Mouse (Mus musculus): ENCODE measurements at regions not wholly inside any gene's neighbourhood (a gene's known extent, or its start where the extent isn't known, plus 50 kb on each side); places are given as distances from the start of the nearest gene placed in this dataset.
"Not testable (repeated sequence)": the region's sequence is repeated elsewhere in the genome, so short reads cannot be mapped to it uniquely, and the experiment has no call there.

DNA sequence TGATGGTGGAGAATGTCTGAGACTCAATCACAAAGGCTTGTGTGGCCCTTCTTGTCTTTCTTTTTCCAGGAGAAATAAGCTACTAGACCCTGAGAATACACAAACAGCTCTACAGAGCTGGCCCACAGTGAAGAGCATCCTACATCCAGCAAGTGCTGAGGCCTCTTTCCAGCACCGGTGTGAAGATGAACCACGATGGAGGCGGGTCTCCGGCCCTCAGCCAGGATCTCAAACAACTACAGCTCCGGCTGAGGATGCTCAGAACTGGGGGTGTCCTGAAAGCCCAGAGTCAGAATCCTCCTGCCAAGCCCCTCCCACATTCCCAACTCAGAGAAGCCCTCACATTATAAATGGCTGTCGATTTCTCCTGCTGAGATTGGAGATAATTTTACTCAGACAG is 407.9 kb downstream of the Lrig3 start:
- no peak for DNase-seq (ENCODE audit: low spot score in 2 of 2)

DNA sequence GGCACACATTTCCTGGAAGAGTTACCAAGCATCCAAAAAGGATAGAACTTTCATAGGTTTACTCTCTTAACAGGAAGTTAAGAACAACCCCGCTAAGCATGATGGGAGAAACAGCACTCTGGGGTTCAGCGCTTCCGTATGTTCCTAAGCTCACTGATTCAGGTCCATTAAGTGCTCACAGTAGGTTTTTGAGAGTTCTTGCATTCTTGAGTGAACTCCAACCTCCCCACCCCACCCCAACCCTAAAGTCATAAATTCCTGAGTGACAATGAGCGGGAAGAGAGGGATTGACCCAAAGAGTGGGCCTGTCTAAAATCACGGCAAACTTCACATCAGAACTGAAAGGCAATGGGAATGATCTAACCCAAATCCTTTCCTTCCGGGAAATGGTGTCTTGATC is 405.9 kb downstream of the Lrig3 start:
- no peak for DNase-seq (ENCODE audit: low spot score in 2 of 2)

DNA sequence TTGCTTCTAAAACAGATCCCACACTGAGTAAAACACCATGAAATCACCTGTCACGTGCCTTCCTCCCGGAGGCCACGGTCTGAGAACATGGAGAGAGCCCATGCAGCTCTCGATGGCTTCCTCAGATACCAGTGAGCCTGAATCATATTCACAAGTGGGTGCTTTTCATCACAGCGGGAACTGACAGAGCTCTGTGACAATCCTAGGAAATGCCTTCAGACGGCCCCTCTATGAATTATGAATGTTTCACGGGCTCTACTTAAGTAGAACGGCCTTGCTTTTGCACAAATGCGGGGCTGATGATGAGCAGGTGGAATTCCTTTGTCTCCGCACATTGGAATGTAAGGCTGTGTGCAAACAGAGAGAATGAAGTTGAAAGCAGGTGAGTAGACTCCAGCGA is 383.1 kb downstream of the Lrig3 start:
- no peak for DNase-seq (ENCODE audit: low spot score in 2 of 2)

DNA sequence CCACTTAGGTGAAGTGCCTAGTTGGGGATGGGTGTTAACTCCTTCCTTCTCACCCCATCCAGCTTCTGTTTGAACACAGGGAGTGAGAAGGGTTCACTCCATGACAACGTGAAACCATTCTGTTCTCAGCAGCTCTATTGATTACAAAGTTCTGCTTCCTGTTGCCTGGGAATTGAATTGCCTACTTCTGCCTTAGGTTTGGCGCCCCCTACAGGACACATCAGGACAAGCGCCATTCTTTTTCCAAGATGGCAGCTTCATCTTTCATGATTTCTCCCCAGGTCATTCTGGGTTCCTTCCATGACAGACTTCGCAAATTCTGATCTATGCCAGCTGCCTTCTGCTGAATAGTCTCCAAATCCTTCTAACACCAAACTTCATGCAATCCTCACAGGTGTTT is 371.5 kb downstream of the Lrig3 start:
- no peak for DNase-seq (ENCODE audit: low spot score in 2 of 2)

DNA sequence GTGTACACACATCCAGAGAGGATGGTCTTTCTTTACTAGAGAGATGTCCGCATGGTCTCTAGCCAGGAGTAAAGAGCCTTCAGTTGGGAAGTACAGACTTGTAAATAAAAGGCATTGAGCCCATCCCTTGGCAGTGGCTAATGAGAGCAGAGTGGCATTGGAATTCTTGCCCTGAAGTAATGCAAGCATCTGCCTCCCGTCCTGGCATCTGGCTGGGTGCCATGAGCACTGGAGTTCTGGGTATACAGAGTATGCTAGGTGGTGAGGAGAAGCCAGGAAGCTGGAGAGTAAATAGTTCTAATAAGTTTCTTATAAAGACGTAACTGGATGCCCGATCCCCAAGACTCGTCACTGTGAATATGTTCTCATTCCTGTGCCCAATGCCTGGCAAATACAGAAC is 367.8 kb downstream of the Lrig3 start:
- no peak for DNase-seq (ENCODE audit: low spot score in 2 of 2)

DNA sequence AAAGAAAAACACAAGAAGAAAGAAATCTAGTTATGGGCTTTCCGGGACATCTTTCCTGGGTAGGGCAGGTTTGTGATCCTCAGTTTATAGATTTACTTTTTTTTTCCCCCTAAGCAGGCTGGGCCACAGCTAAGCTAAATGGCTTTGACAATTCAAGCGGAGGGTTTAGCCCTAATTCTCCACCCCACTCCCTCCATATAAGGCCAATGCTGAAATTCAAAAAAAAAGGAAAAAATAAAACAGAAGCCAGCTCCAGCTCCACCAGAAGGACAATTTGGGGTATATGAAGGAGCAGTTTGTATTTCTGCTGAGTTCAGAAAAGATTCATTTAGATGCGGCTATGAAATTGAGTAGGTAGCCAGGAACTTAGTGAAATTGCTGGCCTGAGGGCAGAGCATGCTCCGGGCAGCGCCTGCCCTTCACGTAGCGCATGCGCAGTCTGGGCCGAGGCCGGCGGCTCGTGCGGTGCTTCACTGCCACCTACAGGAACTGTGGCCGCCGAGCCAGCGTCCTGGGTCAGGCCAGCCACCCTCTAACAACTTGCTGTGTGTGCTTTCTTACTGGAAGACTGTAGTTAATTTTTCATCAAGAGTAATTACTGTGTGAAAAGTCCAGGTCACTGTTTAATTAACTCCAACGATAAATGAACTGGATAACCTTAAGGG is 364.5 kb downstream of the Lrig3 start:
- DNase-seq (ENCODE audit: low spot score in 2 of 2), result peak; percentile 62 to 87

DNA sequence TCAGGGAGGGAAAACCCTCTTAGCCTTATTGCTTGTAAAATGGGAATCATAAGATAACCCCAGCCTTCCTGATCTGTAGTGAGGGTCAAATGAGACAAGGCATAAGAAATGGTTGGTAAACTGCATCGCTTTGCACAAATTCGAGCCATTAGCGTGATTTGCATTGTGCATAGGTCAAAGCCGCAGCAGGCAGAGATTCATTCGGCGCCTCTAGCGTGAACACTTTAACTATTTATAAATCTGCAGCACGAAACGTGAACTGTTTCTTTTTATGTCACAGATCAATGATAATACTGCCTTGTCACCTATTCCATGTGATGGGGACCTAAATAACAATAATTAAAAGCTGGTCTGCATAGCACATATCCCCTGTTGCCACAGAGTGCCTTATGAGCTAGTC is 354.9 kb downstream of the Lrig3 start:
- no peak for DNase-seq (ENCODE audit: low spot score in 2 of 2)

DNA sequence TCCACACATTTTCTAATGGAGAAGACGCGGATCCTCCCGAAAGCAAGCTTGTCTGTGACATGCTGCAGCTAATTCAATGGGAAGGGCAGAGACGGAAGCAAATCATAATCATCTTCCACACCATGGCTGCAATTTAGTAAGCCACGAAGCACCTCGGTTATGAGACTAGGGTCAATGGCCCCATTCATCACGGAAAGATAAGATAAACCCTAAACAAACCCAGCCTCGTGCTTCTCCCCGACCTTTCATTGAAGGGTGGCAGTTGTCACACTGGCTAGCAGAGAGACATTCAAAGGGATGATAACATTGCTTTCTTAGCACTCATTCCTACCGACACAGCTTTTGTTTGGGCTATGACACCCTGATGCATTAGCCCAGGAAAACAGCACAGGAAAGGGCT is 353.8 kb downstream of the Lrig3 start:
- no peak for DNase-seq (ENCODE audit: low spot score in 2 of 2)

DNA sequence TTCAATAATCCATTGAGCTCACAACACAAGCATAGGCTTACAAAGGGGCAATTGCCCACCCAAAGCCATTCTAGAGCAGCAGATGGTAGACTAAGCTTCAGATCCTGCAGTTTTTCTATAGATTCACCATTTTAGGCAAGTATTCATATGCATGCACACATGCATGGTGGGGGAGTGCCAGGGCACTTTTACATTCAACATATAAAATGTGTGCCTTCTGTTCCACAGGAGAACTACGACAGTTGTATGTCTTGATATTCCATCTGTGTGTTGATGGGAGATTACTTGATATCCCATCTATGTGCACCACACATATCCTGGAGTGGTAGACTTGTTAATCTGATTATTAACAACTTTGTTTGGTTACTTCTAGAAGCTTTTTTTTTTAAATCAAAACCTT is 334.0 kb downstream of the Lrig3 start:
- no peak for DNase-seq (ENCODE audit: low spot score in 2 of 2)

DNA sequence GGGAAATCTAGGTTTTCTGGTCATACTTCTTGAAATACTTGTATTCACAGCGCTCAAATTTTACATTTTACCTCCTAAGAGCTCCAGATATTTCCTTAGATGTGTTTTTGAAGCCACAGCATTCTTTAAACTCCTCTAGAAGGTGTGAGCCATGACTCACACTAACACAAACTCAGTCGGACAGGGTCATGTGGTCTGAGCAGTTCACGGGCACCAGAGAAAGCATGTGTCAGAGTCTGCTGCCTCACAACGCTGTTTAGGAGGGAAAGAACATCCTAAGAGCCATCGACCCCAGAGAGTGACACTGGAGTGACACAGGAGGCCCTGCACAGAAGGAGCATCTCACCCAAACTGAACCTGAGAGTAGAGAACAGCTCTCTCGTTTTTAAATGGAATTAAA is 332.2 kb downstream of the Lrig3 start:
- DNase-seq (ENCODE audit: low spot score in 2 of 2), result no peak

DNA sequence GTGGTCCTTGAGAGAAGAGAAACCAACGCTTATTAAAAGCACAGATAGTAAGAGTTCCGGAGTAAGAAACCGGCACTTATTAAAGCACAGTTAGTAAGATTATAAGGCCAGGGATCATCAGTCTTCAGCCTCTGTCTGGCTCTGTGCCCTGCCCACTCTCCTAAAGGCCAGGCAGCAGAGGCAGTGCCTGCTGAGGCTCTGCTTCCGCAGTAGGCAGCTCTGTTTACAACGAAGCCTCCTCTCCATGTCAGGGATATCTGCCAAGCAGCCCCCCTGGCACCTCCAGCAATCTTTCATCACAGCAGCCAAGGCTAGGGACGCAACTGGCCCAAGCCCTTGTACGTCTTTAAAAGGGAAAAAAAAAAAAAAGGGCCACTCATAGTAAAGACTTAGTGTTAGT is 329.9 kb downstream of the Lrig3 start:
- DNase-seq (ENCODE audit: low spot score in 2 of 2), result no peak

DNA sequence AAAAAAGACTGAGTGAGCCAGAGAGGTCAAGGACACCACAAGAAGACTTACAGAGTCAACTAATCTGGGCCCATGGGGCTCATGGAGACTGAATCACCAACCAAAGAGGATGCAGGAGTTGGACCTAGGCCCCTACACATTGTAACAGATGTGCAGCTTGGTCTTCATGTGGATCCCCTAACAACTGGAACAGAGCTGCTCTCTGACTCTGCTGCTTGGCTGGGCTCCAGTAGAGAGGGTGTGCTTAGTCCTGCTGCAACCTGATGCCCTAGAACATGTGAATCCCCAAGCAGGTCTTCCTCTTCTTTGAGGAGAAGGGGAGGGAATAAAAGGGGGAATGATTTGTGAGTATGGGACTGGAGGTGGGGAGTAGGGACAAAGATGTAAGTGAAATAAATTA is 325.8 kb downstream of the Lrig3 start:
- no peak for DNase-seq (ENCODE audit: low spot score in 2 of 2)

DNA sequence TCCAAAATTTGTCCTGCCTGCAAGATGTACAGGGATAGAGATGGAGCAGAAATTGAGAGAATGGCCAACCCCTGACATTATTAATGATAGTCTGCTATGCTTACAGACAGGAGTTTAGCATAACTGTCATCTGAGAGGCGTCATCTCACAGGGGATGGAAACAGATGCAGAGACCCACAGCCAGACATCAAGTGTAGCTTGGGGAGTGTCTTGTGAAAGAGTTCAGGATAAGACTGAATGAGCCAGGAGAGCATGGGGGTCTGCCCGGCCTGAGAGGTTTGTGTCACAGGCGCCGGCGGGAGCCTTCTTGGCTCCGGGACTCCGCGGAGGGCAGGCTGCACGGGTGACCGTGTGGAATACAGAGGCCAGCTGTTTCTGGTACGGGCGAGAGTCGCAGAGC is 319.1 kb downstream of the Lrig3 start:
- not testable (repeated sequence) for DNase-seq (ENCODE audit: low spot score in 2 of 2)

DNA sequence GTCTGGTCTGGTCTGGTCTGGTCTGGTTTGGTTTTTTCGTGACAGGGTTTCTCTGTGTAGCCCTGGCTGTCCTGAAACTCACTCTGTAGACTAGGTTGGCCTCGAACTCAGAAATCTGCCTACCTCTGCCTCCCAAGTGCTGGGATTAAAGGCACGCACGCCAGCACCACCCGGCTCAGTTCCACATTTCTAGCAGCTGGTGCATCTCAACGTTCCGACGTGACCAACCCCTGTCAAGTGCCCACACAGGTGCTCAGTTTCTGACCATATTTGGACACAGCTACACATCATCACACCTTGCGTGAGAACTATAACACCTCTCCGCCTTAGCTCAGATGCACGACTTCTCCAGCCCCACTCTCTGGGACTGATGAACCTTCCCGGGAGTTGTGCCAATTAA is 304.4 kb downstream of the Lrig3 start:
- no peak for DNase-seq (ENCODE audit: low spot score in 2 of 2)

DNA sequence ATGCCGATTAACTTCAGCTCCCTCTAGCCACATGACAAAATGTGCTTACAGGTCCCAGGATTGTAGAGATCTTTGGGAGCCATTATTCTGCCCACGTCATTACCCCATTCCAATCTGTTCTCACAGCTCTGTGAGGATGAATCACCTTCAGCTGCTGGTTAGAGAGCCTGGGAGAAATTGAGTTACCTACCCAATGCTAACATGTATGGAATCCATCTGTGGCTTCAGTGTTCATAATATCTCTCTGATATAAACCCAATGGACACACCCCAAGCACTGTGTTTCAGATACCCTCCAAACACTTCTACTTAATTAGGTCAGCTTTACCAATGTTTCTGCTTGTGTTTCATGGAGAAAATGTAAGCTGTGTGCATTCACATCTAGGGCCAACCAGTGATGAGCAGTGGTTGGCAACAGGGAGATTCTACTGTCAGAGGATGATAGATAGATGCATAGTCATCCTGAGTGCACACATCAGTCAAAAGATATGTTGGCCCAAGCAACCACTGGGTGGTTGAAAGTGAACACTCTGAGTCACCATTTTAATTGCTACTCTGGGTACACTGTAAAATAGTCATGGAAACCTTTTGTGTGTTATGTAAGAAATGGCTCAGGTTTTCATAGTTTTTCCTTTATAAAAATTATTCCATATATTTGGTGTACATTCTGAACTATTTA is 301.5 kb downstream of the Lrig3 start:
- DNase-seq (ENCODE audit: low spot score in 2 of 2), result no peak

DNA sequence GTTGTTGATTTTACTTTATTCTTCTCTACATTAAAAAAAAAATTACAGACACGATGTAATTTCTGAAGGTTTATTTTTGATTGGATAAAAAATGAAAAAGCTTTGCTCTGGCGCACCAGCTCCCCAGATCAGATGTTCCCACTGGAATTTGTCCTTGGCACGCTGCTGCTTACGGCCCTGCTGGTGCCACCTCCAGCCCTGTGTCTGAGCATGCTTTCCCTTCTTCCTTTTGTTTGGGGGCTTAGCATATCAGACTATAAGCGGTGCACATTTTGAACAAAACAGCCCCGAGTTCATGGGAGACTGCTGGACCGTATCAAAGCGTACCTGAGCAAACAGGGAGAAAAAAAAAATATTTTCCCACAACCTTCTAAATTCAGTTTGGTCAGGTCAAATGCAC is 291.2 kb downstream of the Lrig3 start:
- DNase-seq (ENCODE audit: low spot score in 2 of 2), result no peak

DNA sequence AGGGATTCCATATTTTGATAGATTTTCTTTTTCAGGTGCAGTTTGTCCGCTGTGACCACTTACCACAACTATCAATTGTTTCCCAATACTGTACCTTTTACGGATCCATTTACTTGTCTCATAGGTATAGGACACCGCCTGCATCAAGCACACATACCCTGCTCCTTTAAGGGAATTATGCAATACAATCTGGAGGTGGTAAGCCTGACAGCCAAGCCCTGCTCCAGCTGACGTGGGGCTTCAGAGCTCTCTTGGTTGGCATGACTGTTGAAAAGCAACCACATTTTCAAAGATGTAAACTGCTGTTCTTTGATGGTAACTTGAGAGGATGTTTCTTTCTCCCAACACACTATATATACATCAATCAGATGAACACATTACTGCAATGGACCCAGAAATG is 288.2 kb downstream of the Lrig3 start:
- no peak for DNase-seq (ENCODE audit: low spot score in 2 of 2)

DNA sequence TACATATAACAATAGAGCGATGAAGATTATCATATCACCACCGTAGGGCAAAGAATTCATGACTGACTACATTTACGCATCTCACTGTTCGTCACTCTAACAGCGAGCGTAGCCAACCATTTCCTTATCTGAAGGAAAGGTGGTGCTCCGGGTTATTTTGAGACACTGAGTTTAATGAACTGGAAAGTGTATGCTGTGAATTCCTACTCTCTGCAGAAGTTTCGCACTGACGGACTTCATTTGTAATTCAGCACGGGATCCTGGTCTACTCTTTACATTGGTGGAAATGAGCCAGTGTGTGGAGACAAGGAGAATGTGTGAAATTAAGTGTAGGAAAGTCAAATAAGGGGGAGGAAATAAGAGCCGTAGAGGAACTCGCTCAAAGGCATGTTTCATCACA is 283.2 kb downstream of the Lrig3 start:
- DNase-seq (ENCODE audit: low spot score in 2 of 2), result no peak

DNA sequence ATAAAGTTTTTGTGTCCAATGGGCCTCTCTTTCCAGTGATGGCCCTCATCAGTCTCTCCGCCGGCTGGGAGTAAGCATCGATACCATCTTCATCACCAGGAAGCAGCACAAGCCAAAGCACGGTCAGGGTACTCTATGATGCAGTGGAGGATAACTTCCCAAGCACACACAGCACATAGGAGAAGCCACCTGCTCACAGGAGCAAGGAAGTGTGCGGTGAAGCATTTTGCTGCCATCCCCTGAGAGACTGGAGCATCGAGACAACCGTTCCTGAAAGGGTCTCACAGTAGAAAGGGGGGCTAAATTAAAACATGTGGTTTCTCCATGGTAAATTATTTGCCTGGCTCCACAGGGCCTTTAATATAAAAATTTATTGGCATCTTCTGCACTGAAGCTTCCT is 277.1 kb downstream of the Lrig3 start:
- no peak for DNase-seq (ENCODE audit: low spot score in 2 of 2)

DNA sequence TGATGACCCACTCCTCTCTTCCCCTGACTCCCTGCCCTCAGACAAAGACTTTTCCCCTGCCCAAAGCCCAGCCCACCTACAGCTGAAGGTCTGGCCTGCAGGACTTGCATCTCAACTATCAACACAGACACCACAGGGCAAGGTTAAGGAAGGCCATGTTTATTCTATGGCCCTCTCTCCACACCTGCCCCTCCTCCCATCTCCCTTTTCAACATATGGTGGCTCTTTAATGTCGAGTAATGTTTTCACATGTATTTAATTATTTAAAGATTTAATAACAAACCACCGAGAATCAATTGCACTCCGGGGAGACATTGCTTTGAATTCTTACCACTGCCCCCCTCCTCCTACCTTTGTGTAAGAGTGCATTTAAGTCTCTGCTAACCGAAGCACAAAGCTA is 273.6 kb downstream of the Lrig3 start:
- DNase-seq (ENCODE audit: low spot score in 2 of 2), result no peak
